Mouse (Mus musculus): Measurements from ENCODE around the gene Soga1. TPM values are rescaled to one million over a fixed set of nuclear protein-coding genes. Genes with fewer than 3 reads are reported as not detected.
A peak's percentile ranks its signal among the peaks of the same experiment; 100 is the strongest.

Gene Soga1
- polyA plus RNA-seq, 1 experiment from 2014 or later = 5.4 TPM

GRCm38 (mm10) chr2:157108236-157108635, 29.2 kb upstream of the Soga1 start:
- Histone ChIP-seq H3K4me2 (ENCODE audit: low read depth, low read length) (no peak overlapping the region), H3K27me3 (ENCODE audit: control insufficient read depth, insufficient read depth, low read length) (no peaks in the 10 kb centered on the region), H3K9ac (replicated peaks; ENCODE audit: low read length) (no peak overlapping the region), H3K27ac (replicated peaks; ENCODE audit: low read depth, low read length) (no peak overlapping the region), H3K36me3 (replicated peaks; ENCODE audit: control insufficient read depth, insufficient read depth, low read depth, low read length) (no peaks in the 10 kb centered on the region; the same call in 1 of the 2 replicates), H3K4me3 (ENCODE audit: low read depth, low read length) (no peak overlapping the region), H3K9me3 (replicated peaks; ENCODE audit: control insufficient read depth, low read length) (no peaks in the 10 kb centered on the region), H3K4me1 (ENCODE audit: control insufficient read depth, insufficient read depth, low read length) (no peaks in the 10 kb centered on the region)
- DNase-seq (ENCODE audit: low spot score) = no peak
- WGBS = 91% methylated on average over 4 of the region's 4 CpGs
- no peak for ATAC-seq (replicated peaks; ENCODE audit: insufficient number of reproducible peaks, low FRiP score, low TSS enrichment, low read depth)

- Histone ChIP-seq H3K9ac (replicated peaks; ENCODE audit: low read length) (no peak overlapping the region), H3K4me1 (ENCODE audit: control insufficient read depth, insufficient read depth, low read length) (no peaks in the 10 kb centered on the region), H3K27me3 (ENCODE audit: control insufficient read depth, insufficient read depth, low read length) (no peaks in the 10 kb centered on the region), H3K4me2 (ENCODE audit: low read depth, low read length) (no peak overlapping the region), H3K27ac (replicated peaks; ENCODE audit: low read depth, low read length) (no peak overlapping the region), H3K4me3 (ENCODE audit: low read depth, low read length) (no peak overlapping the region), H3K36me3 (replicated peaks; ENCODE audit: control insufficient read depth, insufficient read depth, low read depth, low read length) (peaks cover 2% of the 10 kb centered on the region; the same call in 1 of the 2 replicates), H3K9me3 (replicated peaks; ENCODE audit: control insufficient read depth, low read length) (no peaks in the 10 kb centered on the region)
- no peak for ATAC-seq (replicated peaks; ENCODE audit: insufficient number of reproducible peaks, low FRiP score, low TSS enrichment, low read depth)
- DNase-seq (ENCODE audit: low spot score) = no peak
- 92% methylated on average over 8 of the region's 8 CpGs for WGBS
Observed at GRCm38 (mm10) chr2:157104454-157104853, 25.4 kb upstream of the Soga1 start.

GRCm38 (mm10) chr2:157102256-157102655, 23.2 kb upstream of the Soga1 start:
- Histone ChIP-seq H3K4me2 (ENCODE audit: low read depth, low read length) (no peak overlapping the region), H3K9me3 (replicated peaks; ENCODE audit: control insufficient read depth, low read length) (no peaks in the 10 kb centered on the region), H3K27me3 (ENCODE audit: control insufficient read depth, insufficient read depth, low read length) (no peaks in the 10 kb centered on the region), H3K36me3 (replicated peaks; ENCODE audit: control insufficient read depth, insufficient read depth, low read depth, low read length) (peaks cover 2% of the 10 kb centered on the region; the same call in 1 of the 2 replicates), H3K9ac (replicated peaks; ENCODE audit: low read length) (no peak overlapping the region), H3K27ac (replicated peaks; ENCODE audit: low read depth, low read length) (no peak overlapping the region), H3K4me1 (ENCODE audit: control insufficient read depth, insufficient read depth, low read length) (no peaks in the 10 kb centered on the region), H3K4me3 (ENCODE audit: low read depth, low read length) (no peak overlapping the region)
- DNase-seq (ENCODE audit: low spot score) (no peak), ATAC-seq (replicated peaks; ENCODE audit: insufficient number of reproducible peaks, low FRiP score, low TSS enrichment, low read depth) (no peak)
- 76% methylated on average over 2 of the region's 2 CpGs for WGBS

GRCm38 (mm10) chr2:157101650-157102049, 22.6 kb upstream of the Soga1 start:
- H3K27me3 ChIP-seq (ENCODE audit: control insufficient read depth, insufficient read depth, low read length) = no peaks in the 10 kb centered on the region
- no peak overlapping the region for H3K4me3 ChIP-seq (ENCODE audit: low read depth, low read length)
- DNase-seq (ENCODE audit: low spot score) (no peak), ATAC-seq (replicated peaks; ENCODE audit: insufficient number of reproducible peaks, low FRiP score, low TSS enrichment, low read depth) (no peak)
- H3K4me1 ChIP-seq (ENCODE audit: control insufficient read depth, insufficient read depth, low read length) = no peaks in the 10 kb centered on the region
- no peaks in the 10 kb centered on the region for H3K9me3 ChIP-seq (replicated peaks; ENCODE audit: control insufficient read depth, low read length)
- H3K4me2 ChIP-seq (ENCODE audit: low read depth, low read length) = no peak overlapping the region
- H3K27ac ChIP-seq (replicated peaks; ENCODE audit: low read depth, low read length) = no peak overlapping the region
- peaks cover 2% of the 10 kb centered on the region; the same call in 1 of the 2 replicates for H3K36me3 ChIP-seq (replicated peaks; ENCODE audit: control insufficient read depth, insufficient read depth, low read depth, low read length)
- 98% methylated on average over 9 of the region's 9 CpGs for WGBS
- no peak overlapping the region for H3K9ac ChIP-seq (replicated peaks; ENCODE audit: low read length)

GRCm38 (mm10) chr2:157100319-157100605, 21.2 kb upstream of the Soga1 start:
- Histone ChIP-seq H3K36me3 (replicated peaks; ENCODE audit: control insufficient read depth, insufficient read depth, low read depth, low read length) (peaks cover 2% of the 10 kb centered on the region; the same call in 1 of the 2 replicates), H3K27ac (replicated peaks; ENCODE audit: low read depth, low read length) (no peak overlapping the region), H3K27me3 (ENCODE audit: control insufficient read depth, insufficient read depth, low read length) (no peaks in the 10 kb centered on the region), H3K9ac (replicated peaks; ENCODE audit: low read length) (no peak overlapping the region), H3K9me3 (replicated peaks; ENCODE audit: control insufficient read depth, low read length) (no peaks in the 10 kb centered on the region), H3K4me3 (ENCODE audit: low read depth, low read length) (no peak overlapping the region), H3K4me2 (ENCODE audit: low read depth, low read length) (no peak overlapping the region), H3K4me1 (ENCODE audit: control insufficient read depth, insufficient read depth, low read length) (no peaks in the 10 kb centered on the region)
- DNase-seq (ENCODE audit: low spot score) (no peak), ATAC-seq (replicated peaks; ENCODE audit: insufficient number of reproducible peaks, low FRiP score, low TSS enrichment, low read depth) (no peak)
- 90% methylated on average over 12 of the region's 12 CpGs for WGBS

GRCm38 (mm10) chr2:157099532-157100318, 20.7 kb upstream of the Soga1 start:
- 89% methylated on average over 12 of the region's 12 CpGs for WGBS
- ATAC-seq (replicated peaks; ENCODE audit: insufficient number of reproducible peaks, low FRiP score, low TSS enrichment, low read depth) = no peak
- no peaks in the 10 kb centered on the region for H3K27me3 ChIP-seq (ENCODE audit: control insufficient read depth, insufficient read depth, low read length)

GRCm38 (mm10) chr2:157095005-157095755, 16.1 kb upstream of the Soga1 start:
- WGBS = 61% methylated on average over 9 of the region's 9 CpGs
- Histone ChIP-seq H3K36me3 (replicated peaks; ENCODE audit: control insufficient read depth, insufficient read depth, low read depth, low read length) (no peaks in the 10 kb centered on the region; the same call in 1 of the 2 replicates), H3K4me2 (ENCODE audit: low read depth, low read length) (no peak overlapping the region), H3K4me1 (ENCODE audit: control insufficient read depth, insufficient read depth, low read length) (no peaks in the 10 kb centered on the region), H3K27ac (replicated peaks; ENCODE audit: low read depth, low read length) (no peak overlapping the region), H3K9ac (replicated peaks; ENCODE audit: low read length) (no peak overlapping the region), H3K9me3 (replicated peaks; ENCODE audit: control insufficient read depth, low read length) (no peaks in the 10 kb centered on the region), H3K4me3 (ENCODE audit: low read depth, low read length) (no peak overlapping the region), H3K27me3 (ENCODE audit: control insufficient read depth, insufficient read depth, low read length) (no peaks in the 10 kb centered on the region)
- ATAC-seq (replicated peaks; ENCODE audit: insufficient number of reproducible peaks, low FRiP score, low TSS enrichment, low read depth) (no peak; the same call in 1 of the 2 replicates), DNase-seq (ENCODE audit: low spot score) (peak; percentile 79)

More at GRCm38 (mm10) chr2:157099532-157100318, 20.7 kb upstream of the Soga1 start:
- Histone ChIP-seq H3K9me3 (replicated peaks; ENCODE audit: control insufficient read depth, low read length) (no peaks in the 10 kb centered on the region), H3K36me3 (replicated peaks; ENCODE audit: control insufficient read depth, insufficient read depth, low read depth, low read length) (peaks cover 2% of the 10 kb centered on the region; the same call in 1 of the 2 replicates), H3K4me1 (ENCODE audit: control insufficient read depth, insufficient read depth, low read length) (no peaks in the 10 kb centered on the region), H3K4me2 (ENCODE audit: low read depth, low read length) (no peak overlapping the region), H3K4me3 (ENCODE audit: low read depth, low read length) (no peak overlapping the region), H3K9ac (replicated peaks; ENCODE audit: low read length) (no peak overlapping the region), H3K27ac (replicated peaks; ENCODE audit: low read depth, low read length) (no peak overlapping the region)
- no peak for DNase-seq (ENCODE audit: low spot score)

GRCm38 (mm10) chr2:157092024-157092423, 13.0 kb upstream of the Soga1 start:
- no peaks in the 10 kb centered on the region for H3K9me3 ChIP-seq (replicated peaks; ENCODE audit: control insufficient read depth, low read length)
- H3K36me3 ChIP-seq (replicated peaks; ENCODE audit: control insufficient read depth, insufficient read depth, low read depth, low read length) = no peaks in the 10 kb centered on the region; the same call in 1 of the 2 replicates
- H3K27me3 ChIP-seq (ENCODE audit: control insufficient read depth, insufficient read depth, low read length) = no peaks in the 10 kb centered on the region
- DNase-seq (ENCODE audit: low spot score) (no peak), ATAC-seq (replicated peaks; ENCODE audit: insufficient number of reproducible peaks, low FRiP score, low TSS enrichment, low read depth) (no peak)
- H3K4me1 ChIP-seq (ENCODE audit: control insufficient read depth, insufficient read depth, low read length) = no peaks in the 10 kb centered on the region
- H3K9ac ChIP-seq (replicated peaks; ENCODE audit: low read length) = no peak overlapping the region; the same call in 1 of the 2 replicates
- H3K4me2 ChIP-seq (ENCODE audit: low read depth, low read length) = no peak overlapping the region
- 72% methylated on average over 8 of the region's 8 CpGs for WGBS
- no peak overlapping the region for H3K4me3 ChIP-seq (ENCODE audit: low read depth, low read length)
- H3K27ac ChIP-seq (replicated peaks; ENCODE audit: low read depth, low read length) = no peak overlapping the region

All from embryonic facial prominence, embryonic 11.5 days (tissue).